Mouse (Mus musculus) ES-Bruce4 (cell line): ENCODE results near the gene Epb41l1.

Experiments used
- CTCF ChIP-seq: IDR thresholded peaks from one replicate; pipeline ENCODE4 v1.8.1; 2011; ENCODE audit warnings: low read depth, low read length
- EP300 ChIP-seq: IDR thresholded peaks from 2 replicates; pipeline ENCODE4 v1.6.1; 2011; ENCODE audit warnings: low read depth, low read length; ENCODE audit not compliant: insufficient read depth

DNA sequence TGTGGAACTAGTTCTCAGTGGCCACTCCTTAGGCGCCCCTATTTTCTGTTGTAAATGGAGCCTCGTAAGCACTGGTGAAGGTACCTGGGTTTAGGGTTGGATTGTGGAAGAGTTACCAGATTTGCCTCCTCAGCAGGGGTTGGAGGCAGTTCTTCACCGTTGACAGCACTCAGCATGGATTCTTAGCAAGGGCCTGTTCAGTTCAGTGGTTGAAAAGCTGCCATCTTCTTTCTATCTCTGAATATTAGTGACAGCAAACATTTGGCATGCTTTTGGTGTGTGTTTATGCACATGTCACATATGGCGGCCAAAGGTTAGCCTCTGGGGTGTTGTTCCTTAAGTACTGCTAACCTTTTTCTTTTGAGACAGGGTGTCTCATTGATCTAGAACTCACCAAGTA is 131.7 kb downstream of the Epb41l1 start:
- TF ChIP-seq CTCF (no peak), EP300 (no peak)
